Mouse (Mus musculus): ENCODE measurements around the gene Prkar1a.
"Not testable (repeated sequence)": the region's sequence is repeated elsewhere in the genome, so short reads cannot be mapped to it uniquely, and the experiment has no call there.

The Prkar1a gene

GRCm38 (mm10) chr11:109648510-109648909, 695 bp upstream of the Prkar1a start:
- no peak for DNase-seq (ENCODE audit: low read depth)

- peak; percentile 31 for DNase-seq (ENCODE audit: low read depth)
Measured at GRCm38 (mm10) chr11:109649975-109650701, 933 bp downstream of the Prkar1a start.

- peak; percentile 73 for DNase-seq (ENCODE audit: low read depth)
Measured at GRCm38 (mm10) chr11:109650788-109651565, 1.8 kb downstream of the Prkar1a start.

- no peak for DNase-seq (ENCODE audit: low read depth)
Measured at GRCm38 (mm10) chr11:109651566-109652024, 2.4 kb downstream of the Prkar1a start.

GRCm38 (mm10) chr11:109652505-109652904, 3.3 kb downstream of the Prkar1a start:
- DNase-seq (ENCODE audit: low read depth): peak; percentile 40

- no peak for DNase-seq (ENCODE audit: low read depth)
Measured at GRCm38 (mm10) chr11:109653201-109653600, 4.0 kb downstream of the Prkar1a start.

- no peak for DNase-seq (ENCODE audit: low read depth)
Measured at GRCm38 (mm10) chr11:109654581-109654980, 5.4 kb downstream of the Prkar1a start.

- DNase-seq (ENCODE audit: low read depth): peak; percentile 62
Measured at GRCm38 (mm10) chr11:109656232-109656631, 7.0 kb downstream of the Prkar1a start.

- not testable (repeated sequence) for DNase-seq (ENCODE audit: low read depth)
Measured at GRCm38 (mm10) chr11:109660526-109660925, 11.3 kb downstream of the Prkar1a start.

- DNase-seq (ENCODE audit: low read depth): no peak
Measured at GRCm38 (mm10) chr11:109664293-109664692, 15.1 kb downstream of the Prkar1a start.

- no peak for DNase-seq (ENCODE audit: low read depth)
Measured at GRCm38 (mm10) chr11:109665424-109665823, 16.2 kb downstream of the Prkar1a start.

GRCm38 (mm10) chr11:109666411-109666810, 17.2 kb downstream of the Prkar1a start:
- DNase-seq (ENCODE audit: low read depth): no peak

- no peak for DNase-seq (ENCODE audit: low read depth)
Measured at GRCm38 (mm10) chr11:109667371-109667770, 18.2 kb downstream of the Prkar1a start.

- DNase-seq (ENCODE audit: low read depth): no peak
Measured at GRCm38 (mm10) chr11:109668115-109668725, 19.0 kb downstream of the Prkar1a start.

GRCm38 (mm10) chr11:109669149-109669708, 20.0 kb downstream of the Prkar1a start:
- no peak for DNase-seq (ENCODE audit: low read depth)

- peak; percentile 27 for DNase-seq (ENCODE audit: low read depth)
Measured at GRCm38 (mm10) chr11:109670026-109670916, 21.1 kb downstream of the Prkar1a start.

GRCm38 (mm10) chr11:109671136-109672020, 22.2 kb downstream of the Prkar1a start:
- DNase-seq (ENCODE audit: low read depth): no peak

- DNase-seq (ENCODE audit: low read depth): no peak
Measured at GRCm38 (mm10) chr11:109672021-109672324, 22.8 kb downstream of the Prkar1a start.

GRCm38 (mm10) chr11:109672396-109672795, 23.2 kb downstream of the Prkar1a start:
- no peak for DNase-seq (ENCODE audit: low read depth)

Measured in c-Kit-positive CD71-positive TER-119-negative erythroid progenitor cells, embryonic 14.5 days (primary cell).